Mouse (Mus musculus) thymus, adult 18-20 months (tissue): ENCODE results near the gene Rnf187.
A peak's percentile ranks its signal among the peaks of the same experiment; 100 is the strongest.
"Not testable (repeated sequence)": the region's sequence is repeated elsewhere in the genome, so short reads cannot be mapped to it uniquely, and the experiment has no call there.

Experiments
- DNase-seq, 2 experiments: peaks; one replicate each; pipeline ENCODE4 v3.0.0; 2022; ENCODE audit warnings: mixed read lengths in 2 of 2

Rnf187 gene

DNA sequence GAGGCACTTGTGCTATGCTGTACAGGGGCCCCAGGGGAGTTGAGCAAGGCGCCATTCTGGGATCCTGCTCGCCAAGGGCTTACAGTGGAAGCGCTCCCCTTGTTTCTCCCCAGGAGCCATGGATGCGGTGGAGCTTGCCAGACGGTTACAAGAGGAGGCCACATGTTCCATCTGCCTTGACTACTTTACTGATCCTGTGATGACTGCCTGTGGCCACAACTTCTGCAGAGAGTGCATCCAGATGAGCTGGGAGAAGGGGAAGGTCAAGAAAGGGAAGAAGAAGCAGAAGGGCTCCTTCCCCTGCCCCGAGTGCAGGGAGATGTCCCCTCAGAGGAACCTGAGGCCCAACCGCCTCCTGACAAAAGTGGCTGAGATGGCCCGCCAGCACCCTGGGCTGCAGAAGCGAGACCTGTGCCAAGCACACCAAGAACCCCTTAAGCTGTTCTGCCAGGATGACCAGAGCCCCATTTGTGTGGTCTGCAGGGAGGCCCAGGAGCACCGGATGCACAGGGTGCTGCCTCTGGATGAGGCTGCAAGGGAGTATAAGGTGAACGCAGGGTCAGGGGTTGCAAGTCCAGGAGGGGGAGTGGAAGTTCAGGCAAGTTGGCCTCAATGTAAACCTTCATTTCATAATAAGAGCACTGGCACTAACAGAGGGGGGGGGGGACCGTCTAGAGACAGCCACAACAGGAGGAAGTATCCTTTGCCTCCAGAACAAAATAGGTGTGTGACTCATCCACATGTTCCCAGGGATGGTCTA is 26.5 kb upstream of the Rnf187 start:
- DNase-seq, result no peak

DNA sequence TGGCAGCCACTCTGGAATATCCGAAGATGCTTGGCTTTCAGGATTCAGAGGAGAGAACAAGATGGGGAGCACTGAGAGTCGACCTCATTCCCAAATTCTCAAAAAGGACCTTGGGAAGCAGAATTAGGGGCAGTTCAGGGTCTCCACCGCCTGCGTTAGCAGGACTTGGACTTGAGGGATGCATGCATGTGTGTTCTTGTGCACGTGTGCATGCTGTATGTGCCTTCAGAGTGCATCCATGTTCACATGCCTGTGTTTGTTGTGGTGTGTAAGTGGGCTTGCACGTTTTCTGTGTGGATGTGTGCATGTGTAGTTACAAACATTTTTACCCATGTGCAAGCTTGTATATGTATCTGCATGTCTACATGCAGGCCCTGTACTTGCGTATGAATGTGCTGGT is 25.5 kb upstream of the Rnf187 start:
- no peak for DNase-seq

DNA sequence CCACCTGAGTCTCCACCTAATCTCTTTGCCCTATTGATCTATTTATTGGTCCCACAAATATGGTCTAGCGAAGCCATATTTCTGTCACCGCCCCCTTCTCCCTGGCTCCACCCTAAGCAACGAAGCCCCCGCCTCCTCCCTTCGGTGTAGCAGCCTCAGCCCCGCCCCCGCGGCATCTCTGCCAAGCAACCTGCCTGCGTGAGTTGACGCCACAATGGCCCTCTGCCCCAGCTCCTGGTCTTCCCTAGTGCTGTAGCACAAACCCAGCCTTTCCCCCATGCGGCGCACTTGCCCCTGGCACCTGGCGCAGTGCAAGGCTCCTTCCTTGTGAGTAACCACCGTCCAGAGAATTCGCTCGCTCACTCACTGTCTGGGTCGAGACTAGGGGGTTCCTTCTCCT is 24.8 kb upstream of the Rnf187 start:
- DNase-seq, result no peak

DNA sequence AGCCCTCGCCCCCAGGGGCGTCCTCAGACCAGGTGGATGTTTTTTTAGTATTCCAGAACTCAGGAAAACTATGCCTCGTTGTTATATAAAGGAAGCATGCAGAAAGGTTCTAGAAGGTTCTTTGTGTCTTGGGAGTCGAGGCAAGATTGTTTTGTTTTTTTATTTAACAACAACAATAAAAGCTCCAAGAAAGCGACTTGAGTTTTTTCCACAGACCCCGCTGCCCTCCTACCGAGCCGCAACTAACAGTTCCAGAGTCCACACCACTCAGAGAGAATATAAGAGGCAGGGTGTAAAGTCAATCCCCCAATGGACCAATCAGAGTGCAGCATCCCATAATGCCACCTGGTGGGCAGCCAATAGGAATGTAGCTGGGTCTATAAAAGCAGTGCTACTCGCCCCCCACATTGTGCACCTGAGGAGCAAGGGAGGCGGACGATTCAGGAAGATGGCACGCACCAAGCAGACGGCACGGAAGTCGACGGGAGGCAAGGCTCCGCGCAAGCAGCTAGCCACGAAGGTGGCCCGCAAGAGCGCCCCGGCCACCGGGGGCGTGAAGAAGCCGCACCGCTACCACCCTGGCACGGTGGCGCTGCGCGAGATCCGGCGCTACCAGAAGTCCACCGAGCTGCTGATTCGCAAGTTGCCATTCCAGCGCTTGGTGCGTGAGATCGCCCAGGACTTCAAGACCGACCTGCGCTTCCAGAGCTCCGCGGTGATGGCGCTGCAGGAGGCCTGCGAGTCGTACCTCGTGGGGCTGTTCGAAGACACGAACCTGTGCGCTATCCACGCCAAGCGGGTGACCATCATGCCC is 22.9 kb upstream of the Rnf187 start:
- no peak for DNase-seq

DNA sequence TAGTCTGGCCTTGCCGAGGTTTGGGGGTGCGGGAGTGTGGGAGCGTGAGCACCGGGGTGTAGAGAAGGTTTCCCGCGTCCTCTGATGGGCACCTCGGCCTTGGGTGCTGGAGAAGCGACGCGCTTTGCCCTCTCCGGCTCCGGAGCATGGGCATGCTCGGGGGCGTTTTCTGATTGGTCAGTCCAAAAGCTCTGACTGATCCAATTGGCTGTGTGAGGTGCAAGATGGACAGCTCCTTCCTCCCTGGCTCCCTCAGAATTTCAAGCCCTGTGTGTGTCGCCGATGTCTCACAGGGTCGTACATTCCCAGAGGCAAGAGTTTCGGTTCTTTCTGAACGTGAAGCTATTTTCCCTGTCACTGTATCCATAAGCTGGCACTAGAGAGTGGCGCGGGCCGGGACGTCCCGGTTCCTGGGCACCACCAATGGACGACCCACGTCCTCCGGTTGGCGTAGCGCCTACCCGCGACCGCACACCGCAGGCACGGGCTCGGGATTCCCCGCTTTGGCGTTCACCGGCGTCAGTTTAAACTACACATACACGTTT is 21.3 kb upstream of the Rnf187 start:
- peak in 1 of 2 experiments; percentile 70 for DNase-seq

DNA sequence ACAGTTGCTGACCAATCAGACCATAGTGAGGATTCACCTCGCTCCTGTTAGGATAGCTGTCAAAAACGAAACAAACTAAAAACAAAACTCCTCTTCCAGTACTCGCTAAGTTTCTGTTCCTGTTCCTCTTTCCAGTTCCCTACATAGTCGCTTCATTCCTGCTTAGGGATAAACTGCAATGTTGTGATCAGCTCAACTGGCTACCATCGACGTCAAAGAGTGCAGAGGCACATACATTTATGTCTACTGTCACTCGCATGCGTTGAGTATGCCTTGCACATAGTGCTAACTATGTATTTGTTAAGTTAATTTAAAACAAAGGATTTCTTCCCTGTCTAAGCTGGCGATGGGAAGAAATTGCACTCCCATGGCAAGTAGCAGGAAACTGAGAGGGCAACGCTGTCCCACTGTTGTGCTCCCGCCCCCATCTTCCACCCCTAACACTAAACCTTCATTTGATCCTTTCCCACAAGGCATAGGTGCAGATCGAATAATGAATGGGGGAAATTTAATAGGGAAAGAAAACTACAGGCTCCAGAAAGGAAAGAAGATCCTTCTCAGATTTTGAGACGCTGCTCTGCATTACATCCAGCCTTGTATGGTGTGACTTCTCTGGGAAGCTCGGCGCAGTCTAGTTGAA is 20.6 kb upstream of the Rnf187 start:
- DNase-seq, result no peak

DNA sequence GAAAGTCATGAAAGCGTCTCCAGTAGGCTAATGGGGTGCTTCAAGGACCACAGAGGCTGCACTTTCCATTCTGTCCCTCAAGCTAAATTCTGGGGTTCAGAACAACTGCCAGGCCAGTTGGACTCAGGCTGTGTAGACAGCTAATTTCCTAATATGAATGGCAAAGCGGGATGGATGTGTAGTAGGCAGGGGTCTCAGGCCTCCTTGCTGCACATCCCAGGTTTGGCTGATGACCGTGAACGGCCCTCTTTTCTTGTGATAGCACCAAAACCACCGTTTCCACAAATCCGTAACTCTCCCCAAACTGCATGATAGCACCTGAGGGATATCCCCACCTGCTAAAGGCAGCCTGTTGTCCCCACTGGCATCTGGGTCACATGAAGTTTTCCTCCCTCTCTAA is 19.8 kb upstream of the Rnf187 start:
- no peak for DNase-seq

DNA sequence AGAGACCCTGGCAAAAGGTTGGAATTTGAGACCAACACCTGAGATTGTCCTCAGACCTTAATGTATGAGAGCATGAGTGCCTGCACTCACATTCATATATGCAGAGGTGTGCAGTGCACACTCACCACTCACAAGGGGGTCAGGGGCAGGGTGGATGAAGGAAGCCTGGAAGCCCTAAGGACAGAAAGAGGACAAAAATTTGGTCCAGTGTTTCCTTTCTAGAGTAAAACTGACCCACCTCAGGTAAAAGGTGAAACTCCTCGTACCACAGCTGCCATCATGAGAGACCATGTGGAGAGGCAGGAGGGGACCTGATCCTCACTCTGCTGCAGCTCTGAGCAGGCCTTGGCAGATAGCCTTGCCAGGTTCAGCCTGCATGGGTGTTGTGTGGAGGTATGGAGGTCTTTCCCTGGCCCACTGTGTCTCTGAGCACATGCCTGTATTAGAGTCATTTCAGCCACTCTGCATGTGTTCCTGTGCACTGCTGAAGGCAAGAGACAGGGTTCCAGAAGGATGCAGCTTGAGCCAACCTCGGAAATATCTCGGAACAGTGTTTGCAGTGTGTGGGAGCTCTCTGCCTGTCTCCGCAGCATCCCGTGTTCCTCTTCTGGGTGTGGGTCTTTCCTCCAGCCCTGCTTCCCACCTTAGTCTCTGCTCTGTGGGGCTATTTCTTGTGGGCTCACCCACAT is 18.7 kb upstream of the Rnf187 start:
- no peak for DNase-seq

DNA sequence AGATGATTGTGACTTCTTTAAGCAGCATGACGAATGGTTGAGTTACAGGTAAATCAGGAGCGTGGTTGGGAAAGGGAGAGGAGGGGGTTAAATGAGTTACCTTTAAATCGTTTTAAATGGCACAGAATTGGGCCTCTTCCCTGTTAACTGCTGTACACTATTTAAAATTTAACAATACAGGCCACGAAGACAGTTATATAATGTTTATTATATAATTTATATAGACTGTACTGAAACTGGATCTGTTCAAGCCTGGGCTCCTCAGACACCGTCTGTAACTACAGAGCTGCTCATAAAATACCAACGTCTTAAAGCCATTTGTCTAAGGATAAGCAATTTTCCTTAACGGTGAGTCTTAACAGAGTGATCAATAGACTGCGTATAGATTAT is 17.1 kb upstream of the Rnf187 start:
- no peak for DNase-seq

DNA sequence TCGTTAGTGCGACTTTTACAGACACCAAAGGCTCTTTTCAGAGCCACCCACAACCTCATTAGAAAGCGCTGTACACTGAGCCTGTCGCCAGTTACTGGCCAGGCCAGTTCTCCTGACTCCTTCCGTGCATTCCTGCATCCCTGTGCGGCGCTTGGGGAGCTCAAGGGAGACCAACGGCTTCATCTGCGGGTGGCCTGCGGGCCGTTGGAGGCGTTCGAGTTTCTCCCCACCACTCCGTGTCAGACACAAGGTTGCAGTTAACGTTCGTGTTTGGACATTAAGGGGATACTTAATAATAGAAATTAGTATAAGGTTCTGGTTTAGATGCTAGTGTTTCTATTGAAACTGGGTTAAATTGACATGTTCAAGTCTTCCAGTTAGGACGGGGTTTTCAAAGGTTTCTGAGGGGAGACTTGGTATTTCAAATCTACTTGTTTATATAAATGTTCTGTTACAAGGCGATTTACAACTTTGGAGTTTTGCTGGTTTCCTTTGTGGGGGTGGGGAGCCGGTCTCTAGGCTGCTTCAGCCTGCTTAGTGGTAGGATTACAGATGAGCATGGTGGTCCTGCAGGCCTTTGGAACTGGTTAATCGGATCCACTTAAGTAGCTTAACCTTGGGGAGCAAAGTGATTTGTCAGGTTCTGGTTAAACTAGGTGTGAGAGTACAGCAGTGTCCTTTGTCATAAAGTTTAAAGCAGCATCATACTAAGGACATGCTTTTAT is 16.6 kb upstream of the Rnf187 start:
- DNase-seq, result no peak

DNA sequence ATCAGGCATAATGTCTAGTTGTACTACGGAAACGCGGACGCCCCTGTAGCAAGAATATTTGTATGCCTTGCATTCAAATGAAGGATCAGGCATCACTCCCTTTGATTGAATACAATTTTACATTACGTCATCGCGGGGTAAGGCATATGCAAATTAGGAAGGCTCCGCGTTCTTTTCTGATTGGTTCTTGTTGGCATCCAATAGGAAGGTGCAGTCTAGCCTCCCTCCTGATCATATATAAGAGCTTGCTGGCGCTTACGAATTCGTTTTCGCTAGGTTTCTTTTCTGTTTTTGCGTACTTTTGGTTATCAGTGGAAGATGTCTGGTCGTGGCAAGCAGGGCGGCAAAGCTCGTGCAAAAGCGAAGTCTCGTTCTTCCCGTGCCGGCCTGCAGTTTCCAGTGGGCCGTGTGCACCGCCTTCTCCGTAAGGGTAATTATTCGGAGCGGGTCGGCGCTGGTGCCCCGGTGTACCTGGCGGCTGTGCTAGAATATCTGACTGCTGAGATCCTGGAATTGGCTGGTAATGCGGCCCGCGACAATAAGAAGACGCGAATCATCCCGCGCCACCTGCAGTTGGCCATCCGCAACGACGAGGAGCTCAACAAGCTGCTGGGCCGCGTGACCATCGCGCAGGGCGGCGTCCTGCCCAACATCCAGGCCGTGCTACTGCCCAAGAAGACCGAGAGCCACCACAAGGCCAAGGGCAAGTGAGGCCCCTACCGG is 15.9 kb upstream of the Rnf187 start, which contains the start of the genes Hist3h2a and Trim17:
Hist3h2a (plus strand) TSS at position 266 of the 723 bp plus-strand sequence.
Trim17 (plus strand) TSS at position 266 of the 723 bp plus-strand sequence.
- peak; percentile 66 to 90 for DNase-seq

DNA sequence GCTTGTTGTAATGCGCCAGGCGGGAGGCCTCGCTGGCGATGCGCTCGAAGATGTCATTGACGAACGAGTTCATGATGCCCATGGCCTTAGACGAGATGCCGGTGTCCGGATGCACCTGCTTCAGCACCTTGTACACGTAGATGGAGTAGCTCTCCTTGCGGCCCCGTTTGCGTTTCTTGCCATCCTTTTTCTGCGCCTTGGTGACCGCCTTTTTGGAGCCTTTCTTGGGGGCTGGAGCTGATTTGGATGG is 15.4 kb upstream of the Rnf187 start:
- DNase-seq, result not testable (repeated sequence)

DNA sequence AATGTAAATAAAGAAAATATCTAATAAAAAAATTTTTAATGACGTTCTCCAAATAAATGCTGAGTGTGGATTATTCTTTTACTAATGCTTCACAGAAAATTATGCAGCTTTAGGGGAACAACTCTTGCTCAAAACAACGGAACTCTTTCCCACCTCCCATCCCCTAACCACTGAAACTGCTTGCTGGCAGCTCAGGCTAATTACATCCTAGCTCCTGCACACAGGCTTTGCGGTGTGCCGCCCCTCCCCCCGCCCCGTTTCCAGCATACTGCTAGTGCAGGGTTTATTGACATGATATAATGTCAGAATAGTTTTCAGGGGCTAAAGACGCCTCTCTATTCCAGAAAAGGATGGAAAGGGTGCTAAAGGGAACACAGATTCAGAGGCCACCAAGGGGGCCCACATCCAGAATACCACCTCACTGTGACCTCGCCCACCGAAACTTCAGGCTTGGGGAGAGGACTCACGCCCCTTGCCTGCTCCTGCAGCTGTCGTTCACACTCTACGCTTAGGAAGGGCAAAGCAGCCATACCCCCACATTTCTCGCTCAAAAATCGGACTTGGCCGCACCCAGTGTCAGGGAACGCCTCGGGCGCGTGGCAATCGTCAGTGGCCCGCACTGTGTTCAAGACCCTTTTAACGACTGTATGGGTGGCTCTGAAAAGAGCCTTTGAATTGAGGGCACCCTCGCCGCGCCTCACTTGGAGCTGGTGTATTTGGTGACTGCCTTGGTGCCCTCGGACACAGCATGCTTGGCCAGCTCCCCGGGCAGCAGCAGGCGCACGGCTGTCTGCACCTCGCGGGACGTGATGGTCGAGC is 14.8 kb upstream of the Rnf187 start:
- DNase-seq, result peak; percentile 39 to 49

DNA sequence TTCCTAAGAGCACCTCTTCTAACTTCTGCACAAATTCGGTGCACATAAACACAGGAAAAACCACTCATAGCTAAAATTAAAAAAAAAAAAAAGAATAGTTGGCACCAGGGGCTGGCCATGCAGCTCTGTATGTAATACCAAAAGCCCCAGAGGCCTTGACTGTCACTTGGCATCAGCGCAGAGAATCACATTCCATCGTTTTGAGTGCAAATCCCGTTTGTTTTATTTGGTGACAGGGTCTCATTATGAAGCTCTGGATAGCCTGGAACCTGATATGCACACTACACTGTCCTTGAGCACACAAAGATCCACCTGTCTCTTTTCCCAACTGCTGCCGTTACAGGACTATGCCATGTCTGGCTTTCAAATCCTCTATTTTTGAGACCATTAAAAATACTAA is 12.5 kb upstream of the Rnf187 start:
- no peak for DNase-seq

DNA sequence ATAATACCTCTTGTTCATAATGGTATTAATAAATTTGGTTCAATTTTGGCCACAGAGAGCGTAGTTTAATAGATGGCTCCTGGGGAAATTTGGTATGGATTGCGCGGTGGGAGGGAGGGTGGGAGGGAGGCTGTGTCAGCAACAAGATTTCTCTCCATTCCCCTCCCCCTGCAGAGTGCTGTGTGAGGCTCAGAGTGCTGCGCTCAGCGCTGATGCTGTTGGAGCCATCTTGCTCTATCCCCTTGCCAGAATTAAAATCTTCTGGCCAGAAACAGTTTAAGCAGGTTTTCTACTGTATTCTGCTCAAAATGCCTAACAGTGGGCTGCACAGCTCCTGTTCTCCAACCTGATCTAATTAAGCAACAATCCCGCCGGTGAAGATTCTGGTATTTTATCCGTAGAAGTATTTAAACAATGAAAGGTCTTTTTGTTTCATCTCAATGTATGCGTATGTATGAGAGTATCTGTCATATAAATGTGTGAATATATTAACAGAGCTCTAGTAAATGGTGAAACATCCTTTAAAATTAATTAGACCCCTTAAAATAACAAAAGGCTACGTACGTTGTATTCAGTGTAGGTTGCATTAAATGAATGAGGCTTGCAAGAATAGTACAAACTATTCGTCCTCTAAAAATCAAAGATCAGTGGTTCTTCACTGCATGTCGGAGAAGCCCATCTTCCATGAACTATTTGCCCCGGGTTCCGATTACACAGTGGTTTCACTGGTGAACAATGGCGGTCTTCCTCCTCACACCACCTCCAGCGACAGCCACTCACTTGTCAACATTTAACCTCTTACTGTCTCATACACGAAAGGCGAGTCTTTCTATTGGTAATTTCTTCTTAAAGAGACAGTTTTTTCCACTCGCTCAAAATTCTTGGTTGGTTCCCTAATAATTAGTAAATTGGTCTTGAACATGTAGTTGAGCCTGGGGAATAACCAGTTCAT is 11.0 kb upstream of the Rnf187 start:
- DNase-seq, result no peak

DNA sequence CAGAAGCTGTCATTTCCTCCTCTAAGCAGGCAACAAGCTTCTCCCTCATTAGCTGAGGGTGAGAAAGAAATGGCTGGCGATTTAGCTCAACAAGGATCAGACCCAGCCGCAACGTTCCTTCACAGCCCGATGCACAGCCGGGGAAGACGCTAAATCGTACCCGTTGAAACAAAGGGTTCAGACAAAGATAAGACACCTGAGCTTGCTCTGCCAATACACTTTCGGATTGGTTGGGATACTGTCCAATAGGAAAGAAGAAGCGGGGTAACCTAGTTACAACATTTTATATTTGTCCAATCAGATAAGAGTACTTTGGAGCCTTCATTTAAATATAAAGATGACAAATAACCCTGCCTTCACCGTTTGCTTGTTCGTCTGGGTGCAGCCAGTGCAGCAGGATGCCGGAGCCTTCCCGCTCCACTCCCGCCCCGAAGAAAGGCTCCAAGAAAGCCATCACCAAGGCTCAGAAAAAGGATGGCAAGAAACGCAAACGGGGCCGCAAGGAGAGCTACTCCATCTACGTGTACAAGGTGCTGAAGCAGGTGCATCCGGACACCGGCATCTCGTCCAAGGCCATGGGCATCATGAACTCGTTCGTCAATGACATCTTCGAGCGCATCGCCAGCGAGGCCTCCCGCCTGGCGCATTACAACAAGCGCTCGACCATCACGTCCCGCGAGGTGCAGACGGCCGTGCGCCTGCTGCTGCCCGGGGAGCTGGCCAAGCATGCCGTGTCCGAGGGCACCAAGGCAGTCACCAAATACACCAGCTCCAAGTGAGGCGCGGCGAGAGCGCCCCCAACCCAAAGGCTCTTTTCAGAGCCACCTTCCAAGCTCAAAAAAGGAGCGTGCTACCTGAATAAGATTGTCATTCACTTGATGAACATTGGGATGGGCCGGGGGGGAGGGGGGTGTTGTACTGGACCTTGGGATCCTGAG is 10.1 kb upstream of the Rnf187 start, which contains the start of gene Hist3h2ba:
Hist3h2ba (plus strand) TSS at position 379 of the 938 bp plus-strand sequence.
- DNase-seq, result peak; percentile 48 to 71

DNA sequence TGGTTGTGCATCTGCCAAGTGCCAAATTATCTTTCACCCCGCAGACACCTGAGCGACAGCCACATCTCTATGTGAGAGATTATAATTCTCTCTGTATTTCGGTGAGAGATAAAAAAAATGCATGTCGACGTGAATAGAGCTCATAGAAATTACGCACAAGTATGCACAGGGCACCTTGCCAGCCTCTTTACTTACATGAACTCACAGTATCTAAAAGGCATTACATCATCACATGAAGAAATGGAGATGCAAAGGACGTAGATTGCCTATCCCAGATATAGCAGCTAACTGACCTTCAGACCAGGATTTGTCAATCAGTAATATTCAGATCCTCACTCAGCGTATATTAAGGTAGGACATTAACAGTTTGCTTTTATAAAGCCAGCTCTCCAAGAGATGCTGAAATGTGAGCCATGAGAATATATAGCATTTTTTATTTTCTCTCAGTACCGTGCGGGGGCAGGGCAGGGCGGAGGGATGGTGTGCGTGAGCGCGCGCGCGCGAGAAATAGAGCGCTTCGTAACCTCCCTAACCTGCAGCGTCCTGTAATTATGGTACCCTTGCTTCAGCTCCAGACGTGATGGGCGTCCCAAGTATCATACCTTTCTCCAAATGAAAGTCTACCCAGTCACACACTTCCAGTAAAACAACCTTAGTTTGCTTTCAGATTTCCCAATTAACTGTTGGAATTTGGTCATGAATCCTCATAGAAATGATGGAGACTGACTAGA is 9.2 kb upstream of the Rnf187 start:
- no peak for DNase-seq
